Mouse (Mus musculus) liver, adult 2 months (tissue): ENCODE measurements around the gene Sema4a. TPM values are rescaled to one million over a fixed set of nuclear protein-coding genes. Genes with fewer than 3 reads are reported as not detected.
"Not testable (repeated sequence)": the region's sequence is repeated elsewhere in the genome, so short reads cannot be mapped to it uniquely, and the experiment has no call there.

Experiments used
- DNase-seq: peaks from one replicate; pipeline ENCODE4 v3.0.0-alpha.2; 2011; ENCODE audit warnings: low read depth, low spot score; ENCODE audit errors: extremely low read depth
- H3K27ac ChIP-seq: fragments of 200-500 bp; replicated peaks from 2 replicates; pipeline ENCODE4 v1.5.1; 2012; ENCODE audit warnings: low read depth, mild to moderate bottlenecking, control low read depth, inconsistent platforms, low read length; ENCODE audit not compliant: insufficient read depth
- H3K27me3 ChIP-seq: fragments of 200-500 bp; 2 replicates; pipeline ENCODE4 v1.6.1; 2012; ENCODE audit warnings: mild to moderate bottlenecking, moderate library complexity, low read length, inconsistent platforms; ENCODE audit not compliant: control insufficient read depth, insufficient read depth
- H3K36me3 ChIP-seq: fragments of 200-500 bp; 2 replicates; pipeline ENCODE4 v1.6.1; 2012; ENCODE audit warnings: low read length, inconsistent platforms; ENCODE audit not compliant: control insufficient read depth, insufficient read depth
- H3K4me1 ChIP-seq: fragments of 200-500 bp; 2 replicates; pipeline ENCODE4 v1.6.1; 2011; ENCODE audit warnings: low read length; ENCODE audit not compliant: control insufficient read depth, insufficient read depth
- H3K4me3 ChIP-seq: fragments of 200-500 bp; 2 replicates; pipeline ENCODE4 v1.5.1; 2011; ENCODE audit warnings: low read depth, mild to moderate bottlenecking, control low read depth, low read length, moderate library complexity; ENCODE audit not compliant: insufficient read depth
- H3K79me2 ChIP-seq: fragments of 200-500 bp; 2 replicates; pipeline ENCODE4 v1.6.1; 2012; ENCODE audit warnings: inconsistent platforms, mild to moderate bottlenecking, low read length, moderate library complexity; ENCODE audit not compliant: control insufficient read depth, insufficient read depth
- H3K9ac ChIP-seq: fragments of 200-500 bp; 2 replicates; pipeline ENCODE4 v1.6.1; 2012; ENCODE audit warnings: low read depth, mild to moderate bottlenecking, control low read depth, inconsistent platforms, low read length
- CTCF ChIP-seq: fragments of 200-500 bp; IDR thresholded peaks from 2 replicates; pipeline ENCODE4 v1.5.1; 2011; ENCODE audit warnings: low read depth, low read length, control low read depth
- POLR2A ChIP-seq: fragments of 200-500 bp; IDR thresholded peaks from 2 replicates; pipeline ENCODE4 v1.6.1; 2011; ENCODE audit warnings: low read length, control low read depth; ENCODE audit not compliant: insufficient read depth; ENCODE audit errors: extremely low read depth
- WGBS: fragments of 180-500 bp; shearing (Covaris S2); methylation state at CpG from one replicate; pipeline ENCODE4 v1.1.7; 2018; 5-methylcytosine and 5-hydroxymethylcytosine counted together
- polyA plus RNA-seq: library from polyadenylated mRNA; depleted of rRNA; stranded (reverse); fragments of >200 nt; gene quantifications from 2 replicates; pipeline ENCODE4 v1.2.3, GENCODE M21; 2012
- total RNA-seq: library from RNA; depleted of rRNA; stranded (reverse); fragments of >200 nt; gene quantifications from 2 replicates; pipeline ENCODE4 v1.2.3, GENCODE M21; 2014

The Sema4a gene
- total and polyA plus RNA-seq, 2 experiments = 23.4 to 117 TPM

DNA sequence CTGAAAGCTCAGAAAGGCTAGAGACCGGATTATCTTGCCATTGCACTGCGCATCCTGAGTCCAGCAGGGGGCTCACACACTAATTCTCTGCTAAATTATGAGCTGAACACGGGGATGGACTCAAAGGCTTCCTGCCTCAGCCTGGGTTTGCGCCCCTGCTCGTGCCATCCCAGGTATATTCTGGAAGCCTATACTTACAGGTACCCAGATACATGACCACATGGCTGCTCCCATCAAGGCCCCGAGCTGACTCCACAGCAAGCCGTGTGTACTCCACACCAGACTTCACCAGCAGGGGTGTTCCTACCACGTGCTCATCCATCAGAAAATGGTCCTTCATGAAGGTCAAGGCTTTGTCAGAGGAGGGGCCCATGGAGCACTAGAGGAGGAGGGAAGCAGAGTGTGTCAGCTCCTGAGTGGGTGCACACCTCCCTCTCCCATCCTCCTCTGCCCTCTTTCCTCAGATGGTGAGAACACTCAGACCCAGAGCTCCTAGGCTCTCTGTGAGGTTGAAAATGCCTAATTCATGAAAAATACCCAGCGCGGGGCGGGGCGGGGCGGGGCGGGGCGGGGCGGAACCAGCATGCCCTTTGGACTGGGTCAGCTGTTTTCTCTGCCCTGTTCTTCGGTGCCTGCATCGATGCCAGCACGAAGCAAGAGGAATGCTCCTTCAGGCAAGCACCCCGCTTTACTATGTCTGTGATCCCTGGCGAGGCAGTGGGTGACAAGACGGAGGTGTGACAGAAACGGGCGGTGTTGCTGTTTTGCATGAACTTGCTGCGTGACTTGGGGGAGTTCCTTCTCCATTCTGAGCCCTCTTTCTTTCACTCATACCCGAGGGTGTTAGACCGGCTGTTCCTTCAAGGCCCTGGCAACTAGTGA, 20.2 kb downstream of the Sema4a start:
- Histone ChIP-seq H3K79me2 (no peaks in the 10 kb centered on the region), H3K4me3 (peak overlapping the region; percentile 16), H3K27me3 (no peaks in the 10 kb centered on the region), H3K36me3 (peaks cover 27% of the 10 kb centered on the region), H3K27ac (peak overlapping the region; percentile 50), H3K4me1 (peaks cover 11% of the 10 kb centered on the region), H3K9ac (peak overlapping the region; percentile 47)
- 30% methylated on average over 27 of the region's 27 CpGs for WGBS
- TF ChIP-seq POLR2A (0 out of 2 replicates have a peak, but pooled peaks have one; percentile 14), CTCF (peak; percentile 34)
- peak; percentile 77 for DNase-seq

DNA sequence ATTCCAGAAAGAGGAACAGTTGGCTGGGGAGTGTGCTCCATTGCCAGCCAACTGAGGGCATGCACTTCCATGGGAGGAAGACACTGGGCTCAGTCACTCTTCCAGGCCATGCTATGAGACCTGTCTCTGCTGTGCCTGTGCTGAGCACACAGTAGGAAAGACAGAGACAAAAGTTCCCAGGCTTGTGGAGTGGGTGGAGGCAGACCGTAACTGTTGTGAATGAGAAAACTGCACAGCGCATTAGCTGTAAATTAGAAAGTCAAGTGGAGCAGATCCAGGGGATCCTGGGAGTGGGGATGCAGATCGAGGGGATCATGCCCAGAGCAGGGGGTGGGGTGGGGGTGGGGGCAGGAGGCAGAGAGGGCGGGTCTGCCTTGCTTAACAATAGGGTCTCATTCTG, 21.4 kb downstream of the Sema4a start:
- peaks cover 11% of the 10 kb centered on the region for H3K4me1 ChIP-seq
- H3K79me2 ChIP-seq = no peaks in the 10 kb centered on the region
- WGBS = 91% methylated on average over 4 of the region's 4 CpGs
- H3K27me3 ChIP-seq = no peaks in the 10 kb centered on the region
- no peak overlapping the region for H3K4me3 ChIP-seq
- H3K9ac ChIP-seq = no peak overlapping the region
- H3K27ac ChIP-seq = no peak overlapping the region
- DNase-seq = no peak
- peaks cover 26% of the 10 kb centered on the region for H3K36me3 ChIP-seq
- TF ChIP-seq CTCF (no peak), POLR2A (no peak)

DNA sequence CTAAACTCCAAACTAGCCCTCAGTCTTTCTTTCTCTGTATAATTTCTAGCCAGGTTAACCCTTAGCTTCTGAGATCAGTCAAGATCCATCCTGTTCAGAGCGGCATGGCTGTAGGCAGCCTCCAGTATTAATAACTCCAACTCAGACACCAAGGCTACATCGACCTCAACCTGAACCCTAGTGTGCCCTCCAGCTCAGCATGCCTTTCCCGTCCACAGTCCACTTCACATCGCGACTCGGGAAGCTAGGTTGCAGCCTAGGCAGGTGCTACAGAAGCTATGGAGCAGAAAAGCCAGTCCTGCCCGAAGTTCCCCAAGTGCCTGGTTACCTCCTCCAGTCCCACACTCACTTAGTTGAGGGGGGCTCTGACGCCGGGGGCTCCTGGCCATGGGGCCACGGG, 23.5 kb downstream of the Sema4a start:
- peaks cover 24% of the 10 kb centered on the region for H3K36me3 ChIP-seq

DNA sequence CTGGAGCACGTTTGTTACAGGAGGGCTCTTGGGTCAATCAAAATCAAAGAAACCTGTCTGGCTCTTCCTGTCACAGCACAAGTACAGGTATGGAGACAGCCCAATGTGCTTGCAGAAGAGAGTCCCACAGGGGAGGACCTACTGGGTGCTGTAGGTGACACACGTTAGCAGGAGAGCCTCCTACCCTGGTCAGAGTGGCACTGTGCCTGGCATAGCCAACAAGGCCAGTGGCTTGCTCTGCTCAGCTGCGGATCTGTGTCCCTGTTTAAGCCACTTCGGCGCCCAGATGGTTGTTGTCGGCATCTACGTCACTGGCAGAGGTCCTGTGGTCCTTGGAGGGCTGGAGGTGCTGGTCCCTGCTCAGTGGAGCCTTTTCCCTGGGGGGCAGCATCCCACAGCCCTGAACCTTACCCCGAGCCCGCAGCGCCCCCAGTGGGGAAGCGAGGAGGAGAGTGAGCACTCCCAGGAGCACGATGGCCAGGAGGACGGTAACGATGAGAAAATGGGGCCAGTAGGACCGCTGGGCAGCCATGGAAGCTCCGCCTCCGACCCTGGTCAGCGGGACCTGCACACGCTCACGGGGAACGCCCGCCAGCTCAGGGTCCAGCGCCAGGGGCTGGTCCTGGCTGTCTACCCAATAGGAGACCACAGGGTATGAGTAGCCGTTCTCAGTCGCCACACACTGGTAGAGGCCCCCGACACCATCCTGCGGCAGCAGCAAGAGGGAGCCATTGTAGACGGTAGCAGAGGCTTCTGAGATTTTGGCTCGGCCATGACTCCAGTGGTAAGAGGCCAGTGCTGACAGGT, 24.4 kb downstream of the Sema4a start:
- Histone ChIP-seq H3K4me3 (peak overlapping the region; percentile 35; the same call in 1 of the 2 replicates), H3K4me1 (peaks cover 8% of the 10 kb centered on the region), H3K27ac (no peak overlapping the region), H3K36me3 (peaks cover 24% of the 10 kb centered on the region), H3K79me2 (no peaks in the 10 kb centered on the region), H3K27me3 (no peaks in the 10 kb centered on the region), H3K9ac (no peak overlapping the region)
- TF ChIP-seq CTCF (peak; percentile 18; the same call in 1 of the 2 replicates), POLR2A (no peak)
- WGBS = 70% methylated on average over 29 of the region's 29 CpGs
- no peak for DNase-seq

More for the DNA sequence above, 23.5 kb downstream of the Sema4a start:
- Histone ChIP-seq H3K9ac (no peak overlapping the region), H3K27me3 (no peaks in the 10 kb centered on the region), H3K27ac (no peak overlapping the region), H3K79me2 (no peaks in the 10 kb centered on the region), H3K4me3 (no peak overlapping the region), H3K4me1 (peaks cover 8% of the 10 kb centered on the region)
- no peak for DNase-seq
- 82% methylated on average over 10 of the region's 10 CpGs for WGBS
- TF ChIP-seq CTCF = no peak
- TF ChIP-seq POLR2A = no peak

DNA sequence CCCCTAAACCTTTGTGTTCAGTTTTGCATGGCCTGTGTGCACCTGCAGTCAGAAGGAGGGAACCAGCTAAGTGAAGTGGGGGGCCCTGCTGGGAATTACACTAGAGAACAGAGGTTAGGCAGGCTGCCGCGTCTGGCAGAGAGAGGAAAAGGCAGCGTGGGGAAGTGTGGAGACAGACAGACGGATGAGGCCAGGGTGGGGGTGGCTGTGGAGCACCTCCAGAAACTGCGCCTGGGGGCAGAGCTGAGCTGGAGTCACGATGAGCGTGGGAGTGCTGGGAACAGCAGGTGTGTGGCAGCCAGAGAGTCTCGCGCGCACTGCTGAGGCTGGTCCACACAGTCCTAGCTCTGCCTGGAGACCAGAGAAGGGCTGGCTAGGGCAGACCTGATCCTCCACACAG, 25.5 kb downstream of the Sema4a start:
- Histone ChIP-seq H3K27ac (no peak overlapping the region), H3K79me2 (no peaks in the 10 kb centered on the region), H3K27me3 (no peaks in the 10 kb centered on the region), H3K36me3 (peaks cover 24% of the 10 kb centered on the region), H3K9ac (no peak overlapping the region), H3K4me1 (peaks cover 4% of the 10 kb centered on the region), H3K4me3 (no peak overlapping the region)
- 87% methylated on average over 10 of the region's 10 CpGs for WGBS
- no peak for DNase-seq
- TF ChIP-seq POLR2A (no peak), CTCF (no peak)

DNA sequence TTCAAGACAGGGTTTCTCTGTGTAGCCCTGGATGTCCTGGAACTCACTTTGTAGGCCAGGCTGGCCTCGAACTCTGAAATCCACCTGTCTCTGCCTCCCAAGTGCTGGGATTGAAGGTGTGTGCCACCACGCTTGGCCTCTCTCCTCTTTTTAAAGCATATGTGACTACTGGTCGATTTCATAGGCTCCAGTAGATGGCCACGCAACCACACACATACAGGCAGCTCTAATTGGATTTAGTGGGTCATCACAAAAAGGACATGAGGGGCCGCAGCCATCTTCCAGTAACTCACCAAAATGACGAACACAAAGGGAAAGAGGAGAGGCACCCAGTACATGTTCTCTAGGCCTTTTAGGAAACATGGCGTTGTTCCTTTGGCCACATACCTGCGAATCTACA, 32.3 kb downstream of the Sema4a start:
- not testable (repeated sequence) for H3K27ac ChIP-seq, H3K4me3 ChIP-seq, DNase-seq, H3K9ac ChIP-seq, H3K79me2 ChIP-seq, H3K36me3 ChIP-seq, H3K27me3 ChIP-seq
- WGBS = 86% methylated on average over 8 of the region's 8 CpGs
- peaks cover 10% of the 10 kb centered on the region; the same call in 1 of the 2 replicates for H3K4me1 ChIP-seq
